Mouse (Mus musculus) hindbrain, embryonic 12.5 days (tissue): ENCODE results near the gene 1700003H04Rik. TPM values are rescaled to one million over a fixed set of nuclear protein-coding genes. Genes with fewer than 3 reads are reported as not detected.

ENCODE experiments used
- ATAC-seq: fragments of 200-750 bp; cut with Nextera tagmentation; 2 replicates; pipeline ENCODE4 v1.8.0; 2017; ENCODE audit warnings: moderate TSS enrichment; ENCODE audit not compliant: low FRiP score
- H3K27ac ChIP-seq: fragments of 300-500 bp; sonication (generic); 2 replicates; pipeline ENCODE4 v1.5.1; 2016; ENCODE audit warnings: mild to moderate bottlenecking
- H3K27me3 ChIP-seq: fragments of 300-500 bp; sonication (generic); 2 replicates; pipeline ENCODE4 v1.6.1; 2016; ENCODE audit warnings: mild to moderate bottlenecking
- H3K36me3 ChIP-seq: fragments of 300-500 bp; sonication (generic); 2 replicates; pipeline ENCODE4 v1.6.1; 2016; ENCODE audit warnings: mild to moderate bottlenecking
- H3K4me1 ChIP-seq: fragments of 300-500 bp; sonication (generic); 2 replicates; pipeline ENCODE4 v1.6.1; 2016
- H3K4me2 ChIP-seq: fragments of 300-500 bp; sonication (generic); replicated peaks from 2 replicates; pipeline ENCODE4 v1.6.1; 2016; ENCODE audit warnings: mild to moderate bottlenecking
- H3K4me3 ChIP-seq: fragments of 300-500 bp; sonication (generic); 2 replicates; pipeline ENCODE4 v1.5.1; 2016; ENCODE audit warnings: mild to moderate bottlenecking
- H3K9ac ChIP-seq: fragments of 300-500 bp; sonication (generic); 2 replicates; pipeline ENCODE4 v1.6.1; 2016; ENCODE audit warnings: mild to moderate bottlenecking, moderate library complexity
- H3K9me3 ChIP-seq: fragments of 300-500 bp; sonication (generic); replicated peaks from 2 replicates; pipeline ENCODE4 v1.6.1; 2016; ENCODE audit warnings: mild to moderate bottlenecking
- WGBS: fragments of 180-500 bp; shearing (Covaris S2); methylation state at CpG from one replicate; pipeline ENCODE4 v1.1.7; 2016; 5-methylcytosine and 5-hydroxymethylcytosine counted together
- polyA plus RNA-seq: library from polyadenylated mRNA; unstranded; fragments of >200 nt; fragmentation: Nextera tagmentation; extraction: Ambion mirVana; gene quantifications from 2 replicates; pipeline ENCODE4 v1.2.1, GENCODE M21; 2016

1700003H04Rik gene
- polyA plus RNA-seq, 1 experiment from 2014 or later: not detected

GRCm38 (mm10) chr3:124538260-124538659 is 42.6 kb downstream of the 1700003H04Rik start:
- Histone ChIP-seq H3K4me1 (no peaks in the 10 kb centered on the region), H3K4me3 (no peak overlapping the region), H3K9me3 (no peaks in the 10 kb centered on the region), H3K27ac (no peak overlapping the region), H3K27me3 (no peaks in the 10 kb centered on the region), H3K36me3 (no peaks in the 10 kb centered on the region), H3K4me2 (no peak overlapping the region), H3K9ac (no peak overlapping the region)
- ATAC-seq: no peak
- 69% methylated on average over 2 of the region's 2 CpGs for WGBS

- Histone ChIP-seq H3K9me3 (no peaks in the 10 kb centered on the region), H3K4me1 (no peaks in the 10 kb centered on the region), H3K4me3 (no peak overlapping the region), H3K9ac (no peak overlapping the region), H3K27ac (no peak overlapping the region), H3K4me2 (no peak overlapping the region), H3K27me3 (no peaks in the 10 kb centered on the region), H3K36me3 (no peaks in the 10 kb centered on the region)
- WGBS: 79% methylated on average over 1 of the region's 1 CpGs
- ATAC-seq: no peak
These were observed 44.3 kb downstream of the 1700003H04Rik start for GRCm38 (mm10) chr3:124536602-124537001.

GRCm38 (mm10) chr3:124518786-124519185 is 62.1 kb downstream of the 1700003H04Rik start:
- no peak for ATAC-seq
- no peaks in the 10 kb centered on the region for H3K36me3 ChIP-seq
- H3K4me3 ChIP-seq: no peak overlapping the region
- H3K4me1 ChIP-seq: no peaks in the 10 kb centered on the region
- no peak overlapping the region for H3K9ac ChIP-seq
- H3K27ac ChIP-seq: no peak overlapping the region
- H3K9me3 ChIP-seq: no peaks in the 10 kb centered on the region
- 72% methylated on average over 2 of the region's 2 CpGs for WGBS
- no peaks in the 10 kb centered on the region for H3K27me3 ChIP-seq
- H3K4me2 ChIP-seq: no peak overlapping the region

Other genes with a start within 250 kb of the 1700003H04Rik start
- not detected in 2 replicates for gene 1700006A11Rik, start 155.1 kb downstream of the 1700003H04Rik start, polyA plus RNA-seq